Mouse (Mus musculus): ENCODE results near the gene Fsd1.

DNA sequence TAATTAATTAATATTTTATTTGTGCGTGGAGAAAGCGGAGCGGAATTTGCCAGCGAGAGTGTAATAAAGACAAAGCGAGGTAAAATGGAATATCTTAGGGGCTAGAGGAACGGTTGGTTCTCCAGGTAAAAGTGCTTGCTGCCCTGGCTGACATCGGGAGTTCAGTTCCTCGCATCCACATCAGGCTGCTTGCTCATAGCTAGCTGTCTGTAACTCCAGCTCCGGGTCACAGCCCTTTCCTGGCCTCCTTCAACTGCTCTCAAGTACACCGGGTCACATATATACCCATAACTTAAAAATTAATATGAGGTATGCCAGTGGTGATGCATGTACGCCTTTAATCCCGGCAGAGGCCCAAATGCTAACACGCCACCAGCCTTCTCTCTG lies 50.6 kb downstream of the Fsd1 start:
- TF ChIP-seq CTCF (IDR thresholded peaks at IDR 0.05; ENCODE audit: low read depth) = no peak
- no peak for TF ChIP-seq EP300 (IDR thresholded peaks at IDR 0.05; ENCODE audit: low read depth)

Measured in liver, postnatal 0 days (tissue).